Mouse (Mus musculus) brain, embryonic 14.5 days (tissue): ENCODE data around the gene Cks2.

Experiments used
- CTCF ChIP-seq: fragments of 200-500 bp; IDR thresholded peaks from 2 replicates; pipeline ENCODE4 v1.5.1; 2012; ENCODE audit warnings: inconsistent platforms, mild to moderate bottlenecking, moderate library complexity, borderline replicate concordance; ENCODE audit not compliant: insufficient read depth, insufficient read length; ENCODE audit errors: extremely low read depth
- POLR2A ChIP-seq: fragments of 200-500 bp; IDR thresholded peaks from 2 replicates; pipeline ENCODE4 v1.6.1; 2012; ENCODE audit warnings: mild to moderate bottlenecking, inconsistent platforms, borderline replicate concordance; ENCODE audit not compliant: poor library complexity, insufficient read depth, insufficient read length, severe bottlenecking; ENCODE audit errors: extremely low read depth

DNA sequence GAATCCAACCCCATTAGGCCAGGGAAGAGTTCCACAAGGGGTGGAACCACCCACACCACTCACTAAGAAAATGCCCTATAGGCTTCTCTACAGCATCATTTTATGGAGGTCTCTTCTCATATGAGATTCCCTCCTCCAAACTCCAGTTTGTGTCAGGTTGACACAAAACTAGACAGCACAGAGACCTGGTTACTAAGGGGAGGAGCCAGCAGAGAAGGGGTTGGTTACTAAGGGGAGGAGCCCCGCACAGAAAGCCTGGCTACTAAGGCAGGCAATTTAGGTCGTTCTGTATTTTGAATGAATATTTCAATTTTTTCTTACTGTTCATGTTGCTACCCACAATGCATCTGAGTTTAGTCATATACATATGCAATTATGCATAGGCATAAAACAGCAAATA, 21.4 kb upstream of the Cks2 start:
- TF ChIP-seq POLR2A (no peak), CTCF (no peak)
